Mouse (Mus musculus): ENCODE measurements around the gene Aldh1a1. TPM values are rescaled to one million over a fixed set of nuclear protein-coding genes. Genes with fewer than 3 reads are reported as not detected.
"Not testable (repeated sequence)": the region's sequence is repeated elsewhere in the genome, so short reads cannot be mapped to it uniquely, and the experiment has no call there.

Gene Aldh1a1
- polyA plus RNA-seq, 1 experiment from 2014 or later: 0.59 TPM

DNA sequence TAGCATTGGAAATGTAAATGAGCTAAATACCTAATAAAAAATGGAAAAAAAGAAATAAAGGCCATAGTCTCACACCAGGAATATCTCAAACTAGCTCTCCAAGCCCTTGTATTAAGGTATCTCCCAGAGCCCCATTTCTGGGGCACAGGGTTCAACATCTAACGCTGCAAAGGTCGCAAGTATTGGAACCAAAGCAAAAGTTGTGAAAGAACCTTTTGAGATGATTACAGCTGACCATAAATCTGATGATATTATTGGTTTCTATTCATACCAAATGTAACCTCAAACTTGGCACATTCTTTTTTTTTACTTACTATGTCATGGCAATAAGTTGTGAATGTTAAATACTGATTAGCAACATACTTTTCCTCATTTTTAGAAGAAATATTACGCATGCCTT, 24.0 kb downstream of the Aldh1a1 start:
- no peak for ATAC-seq (ENCODE audit: low FRiP score)
- Histone ChIP-seq H3K4me1 (no peaks in the 10 kb centered on the region), H3K4me2 (no peak overlapping the region), H3K9ac (no peak overlapping the region), H3K4me3 (replicated peaks) (no peak overlapping the region), H3K9me3 (no peaks in the 10 kb centered on the region), H3K36me3 (replicated peaks) (no peaks in the 10 kb centered on the region), H3K27me3 (no peaks in the 10 kb centered on the region), H3K27ac (no peak overlapping the region)
- 94% methylated on average over 3 of the region's 3 CpGs for WGBS

DNA sequence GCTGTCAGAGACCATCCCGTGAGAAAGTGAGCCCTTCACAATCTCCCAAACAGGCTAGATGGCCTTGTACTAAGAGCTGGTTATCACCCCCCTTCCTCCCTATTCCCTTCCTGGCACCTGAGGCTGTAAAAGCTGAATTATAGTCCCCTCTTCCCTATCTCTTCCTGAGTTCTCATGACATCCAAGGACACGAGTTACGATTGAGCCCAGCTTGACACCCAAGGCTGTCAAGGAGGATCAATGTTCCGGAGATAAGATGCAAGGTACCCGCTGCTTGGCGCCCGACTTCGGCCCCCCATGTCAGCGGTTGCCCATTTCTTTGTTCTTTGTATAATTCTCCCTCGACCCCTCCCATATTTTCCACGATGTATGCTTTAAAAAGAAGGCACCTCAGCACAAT, 36.6 kb downstream of the Aldh1a1 start:
- 92% methylated on average over 11 of the region's 11 CpGs for WGBS
- H3K4me3 ChIP-seq (replicated peaks); ATAC-seq (ENCODE audit: low FRiP score); H3K4me2 ChIP-seq; H3K9ac ChIP-seq; H3K27me3 ChIP-seq; H3K27ac ChIP-seq; H3K9me3 ChIP-seq; H3K4me1 ChIP-seq; H3K36me3 ChIP-seq (replicated peaks): not testable (repeated sequence)

DNA sequence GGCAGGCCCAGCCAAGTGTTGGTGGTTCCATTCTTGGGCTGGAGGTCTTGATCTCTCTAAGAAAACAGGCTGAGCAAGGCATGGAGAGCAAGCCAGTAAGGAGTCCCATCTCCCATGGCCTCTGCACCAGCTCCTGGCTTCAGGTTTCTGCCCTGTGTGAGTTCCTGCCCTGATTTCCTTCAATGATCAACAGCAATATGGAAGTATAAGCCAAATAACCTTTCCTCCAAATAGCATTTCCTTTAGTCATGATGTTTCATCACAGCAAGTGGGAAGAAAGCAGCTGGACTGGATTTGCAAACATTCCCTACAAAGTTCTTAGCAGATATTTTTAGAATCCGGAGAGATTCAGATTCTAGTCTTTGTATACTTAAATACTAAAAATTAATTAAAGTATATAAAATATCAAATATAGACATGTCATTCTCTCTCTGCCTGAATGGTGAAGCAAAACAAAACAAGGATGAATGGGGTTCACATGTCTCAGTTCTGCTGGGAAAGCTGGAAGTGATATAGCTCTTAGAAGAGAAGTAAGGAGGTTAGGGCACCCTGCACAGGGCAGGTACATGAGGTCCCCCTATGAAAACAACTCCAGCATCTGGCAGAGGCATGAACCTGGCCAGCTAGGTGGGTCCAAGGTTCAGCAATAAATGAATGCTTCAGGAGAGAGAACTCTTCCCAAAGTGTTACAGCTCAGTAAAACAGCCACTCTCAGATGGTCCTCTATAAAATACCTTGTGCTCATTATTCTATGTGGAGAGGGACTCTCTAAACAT, 37.6 kb downstream of the Aldh1a1 start:
- Histone ChIP-seq H3K27me3 (no peaks in the 10 kb centered on the region), H3K27ac (no peak overlapping the region), H3K4me2 (no peak overlapping the region), H3K36me3 (replicated peaks) (no peaks in the 10 kb centered on the region), H3K4me3 (replicated peaks) (no peak overlapping the region), H3K9ac (no peak overlapping the region), H3K4me1 (no peaks in the 10 kb centered on the region), H3K9me3 (no peaks in the 10 kb centered on the region)
- no peak for ATAC-seq (ENCODE audit: low FRiP score)
- WGBS: 86% methylated on average over 1 of the region's 1 CpGs

DNA sequence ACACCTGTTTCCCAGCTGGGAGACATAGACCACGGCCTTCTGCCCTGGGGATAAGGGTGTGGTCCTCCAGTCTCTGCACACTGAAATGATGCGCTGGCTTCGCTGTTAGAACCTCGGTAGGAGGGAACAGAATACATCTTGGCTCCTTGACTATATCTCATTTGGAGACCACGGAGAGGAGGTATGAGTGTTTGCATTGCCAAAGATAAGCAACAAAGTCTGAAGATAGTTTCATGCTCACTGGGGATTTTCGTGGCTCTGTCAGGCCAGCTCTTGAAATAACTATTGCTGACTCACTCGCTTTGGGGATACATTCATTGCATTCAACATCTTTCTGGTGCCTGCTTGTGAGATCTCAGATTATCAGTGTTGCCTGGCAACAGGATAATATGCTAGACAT, 44.0 kb downstream of the Aldh1a1 start:
- Histone ChIP-seq H3K4me1 (no peaks in the 10 kb centered on the region), H3K27me3 (no peaks in the 10 kb centered on the region), H3K4me2 (no peak overlapping the region), H3K9me3 (no peaks in the 10 kb centered on the region), H3K27ac (no peak overlapping the region), H3K4me3 (replicated peaks) (no peak overlapping the region), H3K36me3 (replicated peaks) (no peaks in the 10 kb centered on the region), H3K9ac (no peak overlapping the region)
- no peak for ATAC-seq (ENCODE audit: low FRiP score)
- WGBS: 83% methylated on average over 7 of the region's 7 CpGs

GRCm38 (mm10) chr19:20541044-20541443, 48.5 kb downstream of the Aldh1a1 start:
- Histone ChIP-seq H3K27ac (no peak overlapping the region), H3K4me1 (no peaks in the 10 kb centered on the region), H3K27me3 (no peaks in the 10 kb centered on the region), H3K9ac (no peak overlapping the region), H3K9me3 (no peaks in the 10 kb centered on the region), H3K4me2 (no peak overlapping the region), H3K4me3 (replicated peaks) (no peak overlapping the region), H3K36me3 (replicated peaks) (no peaks in the 10 kb centered on the region)
- WGBS: 70% methylated on average over 4 of the region's 4 CpGs
- no peak for ATAC-seq (ENCODE audit: low FRiP score)

- Histone ChIP-seq H3K27ac (no peak overlapping the region), H3K4me2 (no peak overlapping the region), H3K36me3 (replicated peaks) (no peaks in the 10 kb centered on the region), H3K4me3 (replicated peaks) (no peak overlapping the region), H3K27me3 (no peaks in the 10 kb centered on the region), H3K9me3 (no peaks in the 10 kb centered on the region), H3K9ac (no peak overlapping the region), H3K4me1 (no peaks in the 10 kb centered on the region)
- 90% methylated on average over 1 of the region's 1 CpGs for WGBS
- no peak for ATAC-seq (ENCODE audit: low FRiP score)
Measured at GRCm38 (mm10) chr19:20541924-20542323, 49.4 kb downstream of the Aldh1a1 start.

GRCm38 (mm10) chr19:20543816-20544215, 51.3 kb downstream of the Aldh1a1 start:
- Histone ChIP-seq H3K9me3 (no peaks in the 10 kb centered on the region), H3K4me1 (no peaks in the 10 kb centered on the region), H3K36me3 (replicated peaks) (no peaks in the 10 kb centered on the region), H3K9ac (no peak overlapping the region), H3K27ac (no peak overlapping the region), H3K4me2 (no peak overlapping the region), H3K27me3 (no peaks in the 10 kb centered on the region), H3K4me3 (replicated peaks) (no peak overlapping the region)
- WGBS: 13% methylated on average over 1 of the region's 1 CpGs
- no peak for ATAC-seq (ENCODE audit: low FRiP score)

- Histone ChIP-seq H3K9me3 (no peaks in the 10 kb centered on the region), H3K9ac (no peak overlapping the region), H3K27ac (no peak overlapping the region), H3K4me1 (no peaks in the 10 kb centered on the region), H3K4me3 (replicated peaks) (no peak overlapping the region), H3K4me2 (no peak overlapping the region), H3K27me3 (no peaks in the 10 kb centered on the region), H3K36me3 (replicated peaks) (no peaks in the 10 kb centered on the region)
- 86% methylated on average over 1 of the region's 1 CpGs for WGBS
- ATAC-seq (ENCODE audit: low FRiP score): no peak
Measured at GRCm38 (mm10) chr19:20544941-20545340, 52.4 kb downstream of the Aldh1a1 start.

- H3K27ac ChIP-seq: no peak overlapping the region
- H3K9me3 ChIP-seq: no peaks in the 10 kb centered on the region
- H3K4me3 ChIP-seq (replicated peaks): no peak overlapping the region
- no peaks in the 10 kb centered on the region for H3K36me3 ChIP-seq (replicated peaks)
- no peaks in the 10 kb centered on the region for H3K4me1 ChIP-seq
- no peak for ATAC-seq (ENCODE audit: low FRiP score)
- no peaks in the 10 kb centered on the region for H3K27me3 ChIP-seq
- H3K4me2 ChIP-seq: no peak overlapping the region
- WGBS: 86% methylated on average over 3 of the region's 3 CpGs
- no peak overlapping the region for H3K9ac ChIP-seq
Measured at GRCm38 (mm10) chr19:20547025-20547424, 54.5 kb downstream of the Aldh1a1 start.

GRCm38 (mm10) chr19:20549409-20549808, 56.9 kb downstream of the Aldh1a1 start:
- Histone ChIP-seq H3K9me3 (no peaks in the 10 kb centered on the region), H3K4me1 (no peaks in the 10 kb centered on the region), H3K36me3 (replicated peaks) (no peaks in the 10 kb centered on the region), H3K27me3 (no peaks in the 10 kb centered on the region), H3K4me2 (no peak overlapping the region), H3K27ac (no peak overlapping the region), H3K9ac (no peak overlapping the region), H3K4me3 (replicated peaks) (no peak overlapping the region)
- 97% methylated on average over 1 of the region's 1 CpGs for WGBS
- ATAC-seq (ENCODE audit: low FRiP score): no peak

DNA sequence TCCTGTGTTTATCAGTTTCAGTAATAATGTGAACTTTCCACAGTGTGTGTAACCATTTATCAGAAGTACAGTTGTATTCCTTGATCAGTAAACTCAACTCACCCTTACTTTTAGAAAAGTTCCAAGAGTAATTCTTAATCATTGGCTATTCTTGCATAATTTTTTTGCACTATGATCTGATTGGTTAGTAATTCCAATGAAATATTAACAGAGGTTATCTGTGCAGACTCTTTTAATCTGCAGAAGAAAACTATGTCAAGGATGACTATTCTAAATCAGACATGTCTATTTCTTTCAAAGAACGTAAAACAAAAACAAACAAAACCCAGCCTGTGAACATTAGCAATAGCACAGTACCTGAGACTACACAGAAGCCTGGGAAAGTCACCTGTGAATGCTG, 62.9 kb downstream of the Aldh1a1 start:
- H3K36me3 ChIP-seq (replicated peaks): no peaks in the 10 kb centered on the region
- WGBS: 86% methylated on average over 1 of the region's 1 CpGs
- no peaks in the 10 kb centered on the region for H3K27me3 ChIP-seq
- no peak overlapping the region for H3K9ac ChIP-seq
- H3K4me3 ChIP-seq (replicated peaks): no peak overlapping the region
- no peaks in the 10 kb centered on the region for H3K4me1 ChIP-seq
- no peaks in the 10 kb centered on the region for H3K9me3 ChIP-seq
- ATAC-seq (ENCODE audit: low FRiP score): no peak
- no peak overlapping the region for H3K27ac ChIP-seq
- H3K4me2 ChIP-seq: no peak overlapping the region

- H3K4me1 ChIP-seq: no peaks in the 10 kb centered on the region
- peak; percentile 60; the same call in 1 of the 2 replicates for ATAC-seq (ENCODE audit: low FRiP score)
- H3K36me3 ChIP-seq (replicated peaks): no peaks in the 10 kb centered on the region
- H3K4me3 ChIP-seq (replicated peaks): no peak overlapping the region
- H3K9ac ChIP-seq: no peak overlapping the region
- no peak overlapping the region for H3K4me2 ChIP-seq
- H3K27ac ChIP-seq: no peak overlapping the region
- H3K27me3 ChIP-seq: no peaks in the 10 kb centered on the region
- no peaks in the 10 kb centered on the region for H3K9me3 ChIP-seq
- 63% methylated on average over 4 of the region's 4 CpGs for WGBS
Measured at GRCm38 (mm10) chr19:20557211-20557610, 64.7 kb downstream of the Aldh1a1 start.

- H3K4me3 ChIP-seq (replicated peaks): no peak overlapping the region
- H3K9ac ChIP-seq: no peak overlapping the region
- H3K27ac ChIP-seq: no peak overlapping the region
- H3K27me3 ChIP-seq: no peaks in the 10 kb centered on the region
- WGBS: 88% methylated on average over 3 of the region's 3 CpGs
- ATAC-seq (ENCODE audit: low FRiP score): no peak
- no peak overlapping the region for H3K4me2 ChIP-seq
- H3K9me3 ChIP-seq: no peaks in the 10 kb centered on the region
- H3K4me1 ChIP-seq: no peaks in the 10 kb centered on the region
- no peaks in the 10 kb centered on the region for H3K36me3 ChIP-seq (replicated peaks)
Measured at GRCm38 (mm10) chr19:20558069-20558468, 65.6 kb downstream of the Aldh1a1 start.

All from forebrain, embryonic 12.5 days (tissue).